Mouse (Mus musculus): ENCODE measurements at regions not wholly inside any gene's neighbourhood (a gene's known extent, or its start where the extent isn't known, plus 50 kb on each side); places are given as distances from the start of the nearest gene placed in this dataset.

- H3K4me2 ChIP-seq (replicated peaks; ENCODE audit: low read depth, low read length), result no peak overlapping the region
Observed at GRCm38 (mm10) chr9:47957881-47958280, 203.9 kb upstream of the Nxpe4 start.

DNA sequence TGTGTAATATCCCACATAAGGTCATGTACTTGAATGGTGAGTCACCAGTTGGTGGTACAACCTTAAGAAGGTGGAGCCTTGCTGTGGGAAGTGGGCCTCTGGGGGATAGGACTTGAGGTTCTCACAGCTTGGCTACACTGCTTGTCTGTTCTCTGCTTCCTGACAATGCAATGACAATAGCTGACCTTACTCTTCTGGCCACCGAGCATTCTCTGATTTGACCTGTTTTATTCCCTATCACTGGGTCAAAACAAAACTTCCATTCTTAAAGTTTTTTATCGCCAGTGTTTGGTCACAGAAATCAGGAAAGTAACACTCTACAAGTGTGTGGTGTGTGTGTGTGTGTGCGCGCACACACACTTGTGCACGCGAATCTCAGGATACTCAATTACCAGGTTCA, 203.0 kb upstream of the Nxpe4 start:
- H3K9me3 ChIP-seq (ENCODE audit: control insufficient read depth, low read depth, low read length), result no peaks in the 10 kb centered on the region
- no peaks in the 10 kb centered on the region for H3K27me3 ChIP-seq (ENCODE audit: control insufficient read depth, insufficient read depth, low read length)
- H3K27ac ChIP-seq (ENCODE audit: low read length), result no peak overlapping the region
- H3K4me1 ChIP-seq (ENCODE audit: control insufficient read depth, insufficient read depth, low read length), result no peaks in the 10 kb centered on the region
- H3K36me3 ChIP-seq (ENCODE audit: control insufficient read depth, insufficient read depth, low read length), result no peaks in the 10 kb centered on the region
- H3K9ac ChIP-seq (replicated peaks; ENCODE audit: low read depth, low read length), result no peak overlapping the region
- H3K4me3 ChIP-seq (ENCODE audit: low read depth, low read length), result no peak overlapping the region
- WGBS, result 90% methylated on average over 6 of the region's 6 CpGs
- no peak for ATAC-seq (ENCODE audit: insufficient number of reproducible peaks, insufficient read depth, low FRiP score, low read depth)
- H3K4me2 ChIP-seq (replicated peaks; ENCODE audit: low read depth, low read length), result no peak overlapping the region

More at GRCm38 (mm10) chr9:47957881-47958280, 203.9 kb upstream of the Nxpe4 start:
- H3K9me3 ChIP-seq (ENCODE audit: control insufficient read depth, low read depth, low read length), result peaks cover 3% of the 10 kb centered on the region; the same call in 1 of the 2 replicates
- H3K9ac ChIP-seq (replicated peaks; ENCODE audit: low read depth, low read length), result no peak overlapping the region
- H3K27ac ChIP-seq (ENCODE audit: low read length), result no peak overlapping the region
- no peak for ATAC-seq (ENCODE audit: insufficient number of reproducible peaks, insufficient read depth, low FRiP score, low read depth)
- H3K36me3 ChIP-seq (ENCODE audit: control insufficient read depth, insufficient read depth, low read length), result no peaks in the 10 kb centered on the region
- no peaks in the 10 kb centered on the region for H3K4me1 ChIP-seq (ENCODE audit: control insufficient read depth, insufficient read depth, low read length)
- H3K27me3 ChIP-seq (ENCODE audit: control insufficient read depth, insufficient read depth, low read length), result no peaks in the 10 kb centered on the region
- 87% methylated on average over 3 of the region's 3 CpGs for WGBS
- H3K4me3 ChIP-seq (ENCODE audit: low read depth, low read length), result no peak overlapping the region

DNA sequence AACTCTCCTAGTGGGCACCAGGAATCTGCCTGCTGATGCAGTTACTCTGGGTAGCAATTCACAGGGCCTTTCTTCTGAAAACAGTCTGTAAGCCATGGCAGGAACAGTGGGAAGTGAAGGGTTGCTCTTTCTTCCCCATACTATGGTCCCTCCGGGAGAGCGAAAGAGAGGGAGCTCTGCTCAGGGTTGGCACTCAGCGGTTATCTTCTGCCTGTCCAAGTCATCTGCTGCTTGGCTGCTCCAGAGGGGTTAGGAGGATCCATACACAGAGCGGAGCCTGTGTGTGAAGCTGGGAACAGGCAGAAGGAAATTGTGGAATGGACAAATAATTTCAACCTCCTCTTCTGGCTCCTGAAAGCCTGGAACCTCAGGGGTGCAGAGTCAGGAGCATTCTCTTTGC, 200.6 kb upstream of the Nxpe4 start:
- Histone ChIP-seq H3K36me3 (ENCODE audit: control insufficient read depth, insufficient read depth, low read length) (no peaks in the 10 kb centered on the region), H3K9me3 (ENCODE audit: control insufficient read depth, low read depth, low read length) (no peaks in the 10 kb centered on the region), H3K27me3 (ENCODE audit: control insufficient read depth, insufficient read depth, low read length) (no peaks in the 10 kb centered on the region), H3K4me3 (ENCODE audit: low read depth, low read length) (no peak overlapping the region), H3K9ac (replicated peaks; ENCODE audit: low read depth, low read length) (no peak overlapping the region), H3K4me2 (replicated peaks; ENCODE audit: low read depth, low read length) (no peak overlapping the region), H3K4me1 (ENCODE audit: control insufficient read depth, insufficient read depth, low read length) (no peaks in the 10 kb centered on the region), H3K27ac (ENCODE audit: low read length) (no peak overlapping the region)
- 84% methylated on average over 4 of the region's 4 CpGs for WGBS
- no peak for ATAC-seq (ENCODE audit: insufficient number of reproducible peaks, insufficient read depth, low FRiP score, low read depth)

DNA sequence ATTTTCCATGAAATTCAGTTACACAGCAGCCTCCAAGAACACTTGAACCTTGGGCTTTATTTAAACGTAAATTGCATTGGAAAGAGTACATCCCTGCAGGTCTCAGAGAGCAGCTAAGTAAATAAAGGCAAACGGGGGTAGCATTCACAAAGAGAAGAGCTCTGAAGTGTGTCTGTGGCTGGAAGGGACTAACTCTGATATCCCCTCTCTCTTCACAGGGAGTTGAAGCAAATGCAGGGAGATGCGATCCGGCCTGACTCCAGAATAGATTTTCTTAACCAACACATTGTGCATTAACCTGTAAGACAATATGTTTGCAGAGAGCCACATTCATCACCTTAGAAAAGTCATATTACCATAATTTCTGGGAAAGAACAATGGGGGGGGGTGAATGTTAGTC, 199.7 kb upstream of the Nxpe4 start:
- Histone ChIP-seq H3K4me2 (replicated peaks; ENCODE audit: low read depth, low read length) (no peak overlapping the region), H3K4me3 (ENCODE audit: low read depth, low read length) (no peak overlapping the region), H3K4me1 (ENCODE audit: control insufficient read depth, insufficient read depth, low read length) (no peaks in the 10 kb centered on the region), H3K9ac (replicated peaks; ENCODE audit: low read depth, low read length) (no peak overlapping the region), H3K27ac (ENCODE audit: low read length) (no peak overlapping the region), H3K9me3 (ENCODE audit: control insufficient read depth, low read depth, low read length) (no peaks in the 10 kb centered on the region), H3K36me3 (ENCODE audit: control insufficient read depth, insufficient read depth, low read length) (no peaks in the 10 kb centered on the region), H3K27me3 (ENCODE audit: control insufficient read depth, insufficient read depth, low read length) (no peaks in the 10 kb centered on the region)
- ATAC-seq (ENCODE audit: insufficient number of reproducible peaks, insufficient read depth, low FRiP score, low read depth), result no peak
- WGBS, result 60% methylated on average over 4 of the region's 4 CpGs

- H3K9me3 ChIP-seq (ENCODE audit: control insufficient read depth, low read depth, low read length), result no peaks in the 10 kb centered on the region
- ATAC-seq (ENCODE audit: insufficient number of reproducible peaks, insufficient read depth, low FRiP score, low read depth), result no peak
- no peak overlapping the region for H3K4me2 ChIP-seq (replicated peaks; ENCODE audit: low read depth, low read length)
- no peak overlapping the region for H3K9ac ChIP-seq (replicated peaks; ENCODE audit: low read depth, low read length)
- H3K4me3 ChIP-seq (ENCODE audit: low read depth, low read length), result no peak overlapping the region
- whole genome bisulfite sequencing, result 67% methylated on average over 4 of the region's 4 CpGs
- no peaks in the 10 kb centered on the region for H3K4me1 ChIP-seq (ENCODE audit: control insufficient read depth, insufficient read depth, low read length)
- H3K27me3 ChIP-seq (ENCODE audit: control insufficient read depth, insufficient read depth, low read length), result no peaks in the 10 kb centered on the region
- H3K27ac ChIP-seq (ENCODE audit: low read length), result no peak overlapping the region
- no peaks in the 10 kb centered on the region for H3K36me3 ChIP-seq (ENCODE audit: control insufficient read depth, insufficient read depth, low read length)
Observed at GRCm38 (mm10) chr9:47962589-47962988, 199.2 kb upstream of the Nxpe4 start.

GRCm38 (mm10) chr9:47973130-47973529, 188.7 kb upstream of the Nxpe4 start:
- H3K27ac ChIP-seq (ENCODE audit: low read length), result no peak overlapping the region
- H3K27me3 ChIP-seq (ENCODE audit: control insufficient read depth, insufficient read depth, low read length), result no peaks in the 10 kb centered on the region
- no peak overlapping the region for H3K4me2 ChIP-seq (replicated peaks; ENCODE audit: low read depth, low read length)
- no peak overlapping the region for H3K4me3 ChIP-seq (ENCODE audit: low read depth, low read length)
- H3K9ac ChIP-seq (replicated peaks; ENCODE audit: low read depth, low read length), result no peak overlapping the region
- H3K36me3 ChIP-seq (ENCODE audit: control insufficient read depth, insufficient read depth, low read length), result no peaks in the 10 kb centered on the region
- no peaks in the 10 kb centered on the region for H3K4me1 ChIP-seq (ENCODE audit: control insufficient read depth, insufficient read depth, low read length)
- ATAC-seq (ENCODE audit: insufficient number of reproducible peaks, insufficient read depth, low FRiP score, low read depth), result no peak
- no peaks in the 10 kb centered on the region for H3K9me3 ChIP-seq (ENCODE audit: control insufficient read depth, low read depth, low read length)
- WGBS, result 33% methylated on average over 12 of the region's 12 CpGs

- no peak for ATAC-seq (ENCODE audit: insufficient number of reproducible peaks, insufficient read depth, low FRiP score, low read depth)
Observed at GRCm38 (mm10) chr9:47985356-47986111, 176.3 kb upstream of the Nxpe4 start.

DNA sequence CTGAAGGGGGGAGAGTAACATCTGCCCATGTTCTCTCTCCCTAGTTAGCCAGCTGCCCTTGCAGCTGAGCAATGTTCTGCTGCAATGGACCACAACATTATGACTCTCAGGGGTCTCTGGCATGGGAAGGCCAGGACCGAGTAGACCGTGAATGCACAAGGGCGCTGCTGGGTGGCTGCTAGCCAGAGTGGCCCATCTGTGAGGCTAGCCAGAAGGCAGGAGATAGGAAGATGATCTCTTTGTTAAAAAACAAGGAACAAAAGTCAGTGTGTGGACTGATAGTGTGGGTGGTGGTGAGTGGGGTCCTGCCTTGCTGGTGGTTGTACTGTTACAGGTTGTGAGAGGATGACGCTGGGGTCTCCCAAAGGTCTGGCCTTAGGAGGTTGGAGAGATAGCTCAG, 174.6 kb upstream of the Nxpe4 start:
- H3K27ac ChIP-seq (ENCODE audit: low read length), result no peak overlapping the region
- H3K4me3 ChIP-seq (ENCODE audit: low read depth, low read length), result no peak overlapping the region
- no peaks in the 10 kb centered on the region for H3K4me1 ChIP-seq (ENCODE audit: control insufficient read depth, insufficient read depth, low read length)
- ATAC-seq (ENCODE audit: insufficient number of reproducible peaks, insufficient read depth, low FRiP score, low read depth), result no peak
- H3K36me3 ChIP-seq (ENCODE audit: control insufficient read depth, insufficient read depth, low read length), result no peaks in the 10 kb centered on the region
- no peaks in the 10 kb centered on the region for H3K9me3 ChIP-seq (ENCODE audit: control insufficient read depth, low read depth, low read length)
- 96% methylated on average over 4 of the region's 4 CpGs for WGBS
- no peaks in the 10 kb centered on the region for H3K27me3 ChIP-seq (ENCODE audit: control insufficient read depth, insufficient read depth, low read length)
- H3K9ac ChIP-seq (replicated peaks; ENCODE audit: low read depth, low read length), result no peak overlapping the region
- no peak overlapping the region for H3K4me2 ChIP-seq (replicated peaks; ENCODE audit: low read depth, low read length)

More at GRCm38 (mm10) chr9:47985356-47986111, 176.3 kb upstream of the Nxpe4 start:
- H3K9ac ChIP-seq (replicated peaks; ENCODE audit: low read depth, low read length), result no peak overlapping the region
- no peaks in the 10 kb centered on the region for H3K4me1 ChIP-seq (ENCODE audit: control insufficient read depth, insufficient read depth, low read length)
- H3K27me3 ChIP-seq (ENCODE audit: control insufficient read depth, insufficient read depth, low read length), result no peaks in the 10 kb centered on the region
- no peaks in the 10 kb centered on the region for H3K36me3 ChIP-seq (ENCODE audit: control insufficient read depth, insufficient read depth, low read length)
- no peak overlapping the region for H3K4me2 ChIP-seq (replicated peaks; ENCODE audit: low read depth, low read length)
- WGBS, result 76% methylated on average over 11 of the region's 11 CpGs
- H3K4me3 ChIP-seq (ENCODE audit: low read depth, low read length), result no peak overlapping the region
- no peak overlapping the region for H3K27ac ChIP-seq (ENCODE audit: low read length)
- H3K9me3 ChIP-seq (ENCODE audit: control insufficient read depth, low read depth, low read length), result no peaks in the 10 kb centered on the region

DNA sequence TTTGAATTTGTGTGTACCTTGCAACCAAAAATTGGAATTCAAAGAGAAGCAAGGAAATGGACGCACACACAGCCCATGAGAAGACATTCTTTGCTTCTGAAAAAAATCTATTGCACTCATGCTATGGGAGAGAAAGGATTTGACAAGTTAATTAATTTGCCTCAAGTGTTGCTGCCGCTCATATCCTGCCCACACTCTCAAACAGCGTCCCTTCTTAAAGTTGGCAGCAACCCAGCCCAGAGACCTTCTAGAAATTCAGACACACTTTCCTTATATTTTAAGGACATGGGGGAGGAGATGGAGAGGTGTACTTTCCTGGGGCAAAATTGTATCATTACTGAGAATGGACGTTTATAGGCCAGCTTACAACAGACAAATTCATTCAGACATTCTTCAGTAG, 167.2 kb upstream of the Nxpe4 start:
- Histone ChIP-seq H3K9me3 (ENCODE audit: control insufficient read depth, low read depth, low read length) (no peaks in the 10 kb centered on the region), H3K4me2 (replicated peaks; ENCODE audit: low read depth, low read length) (no peak overlapping the region), H3K9ac (replicated peaks; ENCODE audit: low read depth, low read length) (no peak overlapping the region), H3K27me3 (ENCODE audit: control insufficient read depth, insufficient read depth, low read length) (no peaks in the 10 kb centered on the region), H3K27ac (ENCODE audit: low read length) (no peak overlapping the region), H3K4me3 (ENCODE audit: low read depth, low read length) (no peak overlapping the region), H3K36me3 (ENCODE audit: control insufficient read depth, insufficient read depth, low read length) (no peaks in the 10 kb centered on the region), H3K4me1 (ENCODE audit: control insufficient read depth, insufficient read depth, low read length) (no peaks in the 10 kb centered on the region)
- WGBS, result 39% methylated on average over 4 of the region's 4 CpGs
- ATAC-seq (ENCODE audit: insufficient number of reproducible peaks, insufficient read depth, low FRiP score, low read depth), result no peak

Data from stomach, embryonic 14.5 days (tissue).